Mouse (Mus musculus) intestine, postnatal 0 days (tissue): ENCODE results near the gene Cfap73. TPM values are rescaled to one million over a fixed set of nuclear protein-coding genes. Genes with fewer than 3 reads are reported as not detected.

Source experiments
- ATAC-seq: fragments of 200-750 bp; cut with Nextera tagmentation; 2 replicates; pipeline ENCODE4 v1.8.0; 2017; ENCODE audit warnings: mild to moderate bottlenecking, moderate TSS enrichment, moderate library complexity
- H3K27ac ChIP-seq: fragments of 300-500 bp; sonication (generic); 2 replicates; pipeline ENCODE4 v1.5.1; 2014; ENCODE audit warnings: mild to moderate bottlenecking, low read depth, low read length, moderate library complexity
- H3K27me3 ChIP-seq: fragments of 300-500 bp; sonication (generic); replicated peaks from 2 replicates; pipeline ENCODE4 v1.6.1; 2014; ENCODE audit warnings: low read length, mixed read lengths; ENCODE audit not compliant: control insufficient read depth, insufficient read depth
- H3K36me3 ChIP-seq: fragments of 300-500 bp; sonication (generic); 2 replicates; pipeline ENCODE4 v1.6.1; 2014; ENCODE audit warnings: mild to moderate bottlenecking, moderate library complexity; ENCODE audit not compliant: control insufficient read depth, insufficient read depth
- H3K4me1 ChIP-seq: fragments of 300-500 bp; sonication (generic); replicated peaks from 2 replicates; pipeline ENCODE4 v1.6.1; 2014; ENCODE audit warnings: antibody characterized with exemption, low read length, mixed read lengths; ENCODE audit not compliant: control insufficient read depth, insufficient read depth
- H3K4me2 ChIP-seq: fragments of 300-500 bp; sonication (generic); replicated peaks from 2 replicates; pipeline ENCODE4 v1.6.1; 2014; ENCODE audit warnings: low read depth, mild to moderate bottlenecking, moderate library complexity
- H3K4me3 ChIP-seq: fragments of 300-500 bp; sonication (generic); 2 replicates; pipeline ENCODE4 v1.5.1; 2014; ENCODE audit warnings: low read depth, low read length
- H3K9ac ChIP-seq: fragments of 300-500 bp; sonication (generic); 2 replicates; pipeline ENCODE4 v1.6.1; 2014; ENCODE audit warnings: mild to moderate bottlenecking, low read depth, low read length
- H3K9me3 ChIP-seq: fragments of 300-500 bp; sonication (generic); 2 replicates; pipeline ENCODE4 v1.6.1; 2016; ENCODE audit warnings: mixed run types; ENCODE audit not compliant: control insufficient read depth
- CTCF ChIP-seq: sonication (generic); IDR thresholded peaks from 2 replicates; pipeline ENCODE4 v1.5.1; 2016; ENCODE audit warnings: low read depth, mild to moderate bottlenecking, control low read depth, antibody characterized with exemption, moderate library complexity
- WGBS: fragments of 180-500 bp; shearing (Covaris S2); extraction: QIAGEN DNeasy Blood & Tissue Kit; methylation state at CpG from one replicate; pipeline ENCODE4 v1.1.7; 2014; 5-methylcytosine and 5-hydroxymethylcytosine counted together
- polyA plus RNA-seq: library from polyadenylated mRNA; unstranded; fragments of >200 nt; fragmentation: Nextera tagmentation; extraction: Ambion mirVana; gene quantifications from 2 replicates; pipeline ENCODE4 v1.2.1, GENCODE M21; 2015

Cfap73 gene
- polyA plus RNA-seq, 1 experiment from 2014 or later: not detected

GRCm38 (mm10) chr5:120612442-120612821, 21.6 kb downstream of the Cfap73 start, which contains the start of the genes Rita1 and Ddx54:
Rita1 (minus strand) TSS chr5:120612589.
Ddx54 (plus strand) TSS chr5:120612739.
- Histone ChIP-seq H3K9me3 (no peaks in the 10 kb centered on the region), H3K36me3 (peaks cover 17% of the 10 kb centered on the region), H3K27ac (peak within 1 kb of the TSS; percentile 82), H3K27me3 (no peaks in the 10 kb centered on the region), H3K9ac (peak within 1 kb of the TSS; percentile 72), H3K4me3 (peak within 1 kb of the TSS; percentile 59), H3K4me2 (peak within 1 kb of the TSS; percentile 93), H3K4me1 (no peaks in the 10 kb centered on the region)
- TF ChIP-seq CTCF: no peak
- ATAC-seq: peak; percentile 80
- under 1% methylated on average over 22 of the region's 22 CpGs for WGBS

GRCm38 (mm10) chr5:120611416-120611815, 22.6 kb downstream of the Cfap73 start:
- no peak for ATAC-seq
- peak overlapping the region; percentile 59 for H3K4me3 ChIP-seq
- WGBS: 44% methylated on average over 8 of the region's 8 CpGs

GRCm38 (mm10) chr5:120610906-120611305, 23.1 kb downstream of the Cfap73 start:
- Histone ChIP-seq H3K36me3 (peaks cover 9% of the 10 kb centered on the region; the same call in 1 of the 2 replicates), H3K9me3 (no peaks in the 10 kb centered on the region), H3K27me3 (no peaks in the 10 kb centered on the region), H3K4me2 (no peak overlapping the region), H3K4me3 (no peak overlapping the region; the same call in 1 of the 2 replicates), H3K4me1 (no peaks in the 10 kb centered on the region), H3K9ac (no peak overlapping the region), H3K27ac (no peak overlapping the region)
- no peak for ATAC-seq
- 84% methylated on average over 5 of the region's 5 CpGs for WGBS
- no peak for TF ChIP-seq CTCF

More at GRCm38 (mm10) chr5:120611416-120611815, 22.6 kb downstream of the Cfap73 start:
- Histone ChIP-seq H3K36me3 (peaks cover 9% of the 10 kb centered on the region; the same call in 1 of the 2 replicates), H3K9ac (peak overlapping the region; percentile 72; the same call in 1 of the 2 replicates), H3K4me2 (peak overlapping the region; percentile 93), H3K9me3 (no peaks in the 10 kb centered on the region), H3K27me3 (no peaks in the 10 kb centered on the region), H3K27ac (no peak overlapping the region), H3K4me1 (no peaks in the 10 kb centered on the region)
- no peak for TF ChIP-seq CTCF

GRCm38 (mm10) chr5:120609246-120609775, 24.7 kb downstream of the Cfap73 start:
- TF ChIP-seq CTCF: no peak
- ATAC-seq: no peak
- no peaks in the 10 kb centered on the region for H3K27me3 ChIP-seq
- no peak overlapping the region for H3K4me3 ChIP-seq
- 84% methylated on average over 16 of the region's 16 CpGs for WGBS
- H3K4me1 ChIP-seq: no peaks in the 10 kb centered on the region
- no peak overlapping the region for H3K4me2 ChIP-seq
- H3K9me3 ChIP-seq: no peaks in the 10 kb centered on the region
- H3K36me3 ChIP-seq: peaks cover 9% of the 10 kb centered on the region; the same call in 1 of the 2 replicates
- H3K9ac ChIP-seq: no peak overlapping the region
- no peak overlapping the region for H3K27ac ChIP-seq

- ATAC-seq: no peak
- 81% methylated on average over 3 of the region's 3 CpGs for WGBS
- no peak for TF ChIP-seq CTCF
- H3K9ac ChIP-seq: no peak overlapping the region
- H3K4me3 ChIP-seq: no peak overlapping the region
- peaks cover 9% of the 10 kb centered on the region; the same call in 1 of the 2 replicates for H3K36me3 ChIP-seq
- no peaks in the 10 kb centered on the region for H3K27me3 ChIP-seq
- H3K9me3 ChIP-seq: no peaks in the 10 kb centered on the region
- H3K4me1 ChIP-seq: no peaks in the 10 kb centered on the region
- no peak overlapping the region for H3K27ac ChIP-seq
- no peak overlapping the region for H3K4me2 ChIP-seq
Observed at GRCm38 (mm10) chr5:120607335-120607734, 26.7 kb downstream of the Cfap73 start.

GRCm38 (mm10) chr5:120606590-120607200, 27.3 kb downstream of the Cfap73 start:
- Histone ChIP-seq H3K9ac (no peak overlapping the region), H3K9me3 (no peaks in the 10 kb centered on the region), H3K36me3 (peaks cover 9% of the 10 kb centered on the region; the same call in 1 of the 2 replicates)

More at GRCm38 (mm10) chr5:120606590-120607200, 27.3 kb downstream of the Cfap73 start:
- no peak for TF ChIP-seq CTCF
- Histone ChIP-seq H3K27me3 (no peaks in the 10 kb centered on the region), H3K4me1 (no peaks in the 10 kb centered on the region), H3K4me2 (no peak overlapping the region), H3K27ac (no peak overlapping the region), H3K4me3 (no peak overlapping the region)
- no peak for ATAC-seq
- 75% methylated on average over 25 of the region's 25 CpGs for WGBS
